Mouse (Mus musculus): ENCODE results near the gene Ralgps2. TPM values are rescaled to one million over a fixed set of nuclear protein-coding genes. Genes with fewer than 3 reads are reported as not detected.

Ralgps2 gene
- total and polyA plus RNA-seq, 3 experiments: 7.8 to 16.4 TPM; not detected in 1

GRCm38 (mm10) chr1:156963871-156964585, 24.6 kb upstream of the Ralgps2 start:
- Histone ChIP-seq H3K27me3 (ENCODE audit: control insufficient read depth in 1 of 2, insufficient read depth in 2 of 2, low read length in 2 of 2) (0 out of 4 replicates have a peak, but pooled peaks cover 0 to 2% of the 10 kb centered on the region in 2 experiments), H3K79me2 (ENCODE audit: control insufficient read depth, insufficient read depth, low read length, poor library complexity) (no peaks in the 10 kb centered on the region), H3K4me3 (ENCODE audit: control insufficient read depth in 1 of 2, insufficient read depth in 1 of 2, low read depth in 2 of 2, low read length in 2 of 2) (no peak overlapping the region), H3K36me3 (ENCODE audit: control insufficient read depth in 1 of 2, insufficient read depth in 2 of 2, low read length in 2 of 2) (peaks cover 0 to 4% of the 10 kb centered on the region in 2 experiments; a peak in 2 of 4 replicates), H3K9me3 (replicated peaks; ENCODE audit: insufficient read depth, low read length) (no peaks in the 10 kb centered on the region), H3K9ac (ENCODE audit: control insufficient read depth, low read depth, low read length, poor library complexity, severe bottlenecking) (no peak overlapping the region), H3K27ac (ENCODE audit: control insufficient read depth, low read depth, low read length) (no peak overlapping the region), H3K4me1 (ENCODE audit: control insufficient read depth in 1 of 2, insufficient read depth in 2 of 2, low read length in 2 of 2) (peaks cover 0 to under 1% of the 10 kb centered on the region in 2 experiments; a peak in 1 of 4 replicates)
- TF ChIP-seq ZNF384 (IDR thresholded peaks at IDR 0.05; ENCODE audit: low read depth, low read length) (no peak), MYB (IDR thresholded peaks at IDR 0.05; ENCODE audit: low read depth, low read length) (no peak), ZMIZ1 (IDR thresholded peaks at IDR 0.05; ENCODE audit: low read depth, low read length) (no peak), POLR2A (IDR thresholded peaks at IDR 0.05; ENCODE audit: control insufficient read depth in 1 of 2, insufficient read depth in 1 of 2, low read depth in 1 of 2, low read length in 2 of 2, poor library complexity in 1 of 2) (no peak), SIN3A (IDR thresholded peaks at IDR 0.05; ENCODE audit: low read length) (no peak), TAL1 (IDR thresholded peaks at IDR 0.05; ENCODE audit: low read length) (no peak), JUND (IDR thresholded peaks at IDR 0.05; ENCODE audit: low read depth, low read length) (no peak), ETS1 (IDR thresholded peaks at IDR 0.05; ENCODE audit: low read depth, low read length) (no peak), ELF1 (IDR thresholded peaks at IDR 0.05; ENCODE audit: low read depth, low read length) (no peak), BHLHE40 (IDR thresholded peaks at IDR 0.05; ENCODE audit: borderline replicate concordance, low read depth, low read length) (no peak), GABPA (IDR thresholded peaks at IDR 0.05; ENCODE audit: low read depth, low read length) (no peak), CHD1 (IDR thresholded peaks at IDR 0.05; ENCODE audit: low read depth, low read length) (no peak), RCOR1 (IDR thresholded peaks at IDR 0.05; ENCODE audit: low read depth, low read length) (no peak), MAX (IDR thresholded peaks at IDR 0.05; ENCODE audit: low read length) (no peak), KAT2A (conservative IDR thresholded peaks at IDR 0.05; ENCODE audit: low read depth, low read length) (no peak), CTCF (IDR thresholded peaks at IDR 0.05 in 2 of 3, conservative IDR thresholded peaks at IDR 0.05 in 1 of 3; ENCODE audit: control insufficient read depth in 1 of 3, insufficient read depth in 1 of 3, low read depth in 2 of 3, low read length in 3 of 3, poor library complexity in 1 of 3, severe bottlenecking in 1 of 3) (no peak)
- DNase-seq (ENCODE audit: low read depth, low spot score): no peak

DNA sequence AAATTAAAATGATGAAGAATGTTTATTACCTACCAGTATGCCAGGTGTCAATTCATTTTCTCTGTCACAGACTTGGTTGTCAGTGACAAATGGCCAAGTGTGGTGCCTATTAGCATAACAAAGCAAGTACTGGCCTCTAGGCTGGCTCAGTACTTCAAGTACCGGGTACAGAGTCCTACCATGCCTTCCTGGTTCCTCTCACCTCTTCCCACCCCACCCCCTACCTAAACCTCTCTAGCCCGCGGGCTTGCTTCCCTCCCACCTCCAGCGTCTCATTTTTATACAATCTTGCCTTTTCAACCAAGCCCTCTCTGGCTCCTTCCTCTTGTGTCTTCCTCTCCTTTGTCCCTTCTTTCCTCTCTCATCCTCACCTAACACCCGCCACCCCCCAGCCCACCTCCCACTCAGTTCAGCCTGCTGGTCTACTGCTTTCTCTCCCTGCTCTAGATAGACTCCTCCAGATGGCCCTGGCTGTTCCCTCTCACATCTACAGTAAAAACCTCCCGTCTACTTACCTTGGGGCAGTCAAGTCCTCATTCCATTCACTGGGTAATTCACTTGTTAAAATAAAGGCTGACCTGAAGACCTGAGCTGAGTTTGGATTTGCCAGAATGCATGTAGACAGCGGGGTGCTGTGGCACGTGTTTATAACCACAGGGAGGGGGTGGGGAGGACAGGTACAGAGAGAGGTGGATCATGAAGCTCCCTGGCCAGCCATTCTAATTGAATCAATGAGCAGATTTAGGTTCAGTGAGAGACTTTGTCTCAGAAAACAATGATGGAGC, 22.2 kb upstream of the Ralgps2 start:
- no peak for DNase-seq (ENCODE audit: low read depth, low spot score)
- H3K9ac ChIP-seq (ENCODE audit: control insufficient read depth, low read depth, low read length, poor library complexity, severe bottlenecking): no peak overlapping the region
- peaks cover 0 to 6% of the 10 kb centered on the region in 2 experiments; a peak in 2 of 4 replicates for H3K4me1 ChIP-seq (ENCODE audit: control insufficient read depth in 1 of 2, insufficient read depth in 2 of 2, low read length in 2 of 2)
- H3K27ac ChIP-seq (ENCODE audit: control insufficient read depth, low read depth, low read length): no peak overlapping the region
- no peaks in the 10 kb centered on the region for H3K9me3 ChIP-seq (replicated peaks; ENCODE audit: insufficient read depth, low read length)
- no peaks in the 10 kb centered on the region for H3K79me2 ChIP-seq (ENCODE audit: control insufficient read depth, insufficient read depth, low read length, poor library complexity)
- peaks cover 0 to 8% of the 10 kb centered on the region in 2 experiments; a peak in 2 of 4 replicates for H3K36me3 ChIP-seq (ENCODE audit: control insufficient read depth in 1 of 2, insufficient read depth in 2 of 2, low read length in 2 of 2)
- H3K4me3 ChIP-seq (ENCODE audit: control insufficient read depth in 1 of 2, insufficient read depth in 1 of 2, low read depth in 2 of 2, low read length in 2 of 2): no peak overlapping the region
- TF ChIP-seq POLR2AphosphoS2 (IDR thresholded peaks at IDR 0.05; ENCODE audit: low read length) (no peak), POLR2A (IDR thresholded peaks at IDR 0.05; ENCODE audit: control insufficient read depth in 1 of 2, insufficient read depth in 1 of 2, low read depth in 1 of 2, low read length in 2 of 2, poor library complexity in 1 of 2) (no peak), RCOR1 (IDR thresholded peaks at IDR 0.05; ENCODE audit: low read depth, low read length) (no peak), EP300 (IDR thresholded peaks at IDR 0.05; ENCODE audit: low read depth in 1 of 2, low read length in 2 of 2) (no peak), MXI1 (IDR thresholded peaks at IDR 0.05; ENCODE audit: low read depth, low read length) (no peak), RAD21 (IDR thresholded peaks at IDR 0.05; ENCODE audit: low read depth, low read length) (no peak), CTCF (IDR thresholded peaks at IDR 0.05 in 2 of 3, conservative IDR thresholded peaks at IDR 0.05 in 1 of 3; ENCODE audit: control insufficient read depth in 1 of 3, insufficient read depth in 1 of 3, low read depth in 2 of 3, low read length in 3 of 3, poor library complexity in 1 of 3, severe bottlenecking in 1 of 3) (no peak), TCF12 (IDR thresholded peaks at IDR 0.05; ENCODE audit: low read depth, low read length) (no peak), NRF1 (IDR thresholded peaks at IDR 0.05; ENCODE audit: insufficient read depth, low read depth, low read length, poor library complexity, severe bottlenecking) (no peak), MEF2A (IDR thresholded peaks at IDR 0.05; ENCODE audit: extremely low read depth, insufficient replicate concordance, low read depth, low read length, poor library complexity, severe bottlenecking) (no peak), MAZ (IDR thresholded peaks at IDR 0.05; ENCODE audit: low read depth, low read length) (no peak), TAL1 (IDR thresholded peaks at IDR 0.05; ENCODE audit: low read length) (no peak), ZNF384 (IDR thresholded peaks at IDR 0.05; ENCODE audit: low read depth, low read length) (no peak), SMC3 (IDR thresholded peaks at IDR 0.05; ENCODE audit: low read depth, low read length) (no peak), NELFE (IDR thresholded peaks at IDR 0.05; ENCODE audit: low read depth, low read length) (no peak), CHD1 (IDR thresholded peaks at IDR 0.05; ENCODE audit: low read depth, low read length) (no peak), ZMIZ1 (IDR thresholded peaks at IDR 0.05; ENCODE audit: low read depth, low read length) (no peak), MYB (IDR thresholded peaks at IDR 0.05; ENCODE audit: low read depth, low read length) (no peak), E2F4 (IDR thresholded peaks at IDR 0.05; ENCODE audit: borderline replicate concordance, low read depth, low read length) (no peak)
- H3K27me3 ChIP-seq (ENCODE audit: control insufficient read depth in 1 of 2, insufficient read depth in 2 of 2, low read length in 2 of 2): 0 out of 4 replicates have a peak, but pooled peaks cover 0 to 2% of the 10 kb centered on the region in 2 experiments
